Mouse (Mus musculus) heart, embryonic 11.5 days (tissue): ENCODE data around the gene Duox1. TPM values are rescaled to one million over a fixed set of nuclear protein-coding genes. Genes with fewer than 3 reads are reported as not detected.
A peak's percentile ranks its signal among the peaks of the same experiment; 100 is the strongest.

Experiments used
- ATAC-seq: fragments of 200-750 bp; cut with Nextera tagmentation; replicated peaks from 2 replicates; pipeline ENCODE4 v1.8.0; 2017; ENCODE audit warnings: moderate library complexity; ENCODE audit not compliant: insufficient number of reproducible peaks, low FRiP score, low TSS enrichment
- H3K27ac ChIP-seq: fragments of 300-500 bp; sonication (generic); 2 replicates; pipeline ENCODE4 v1.5.1; 2014; ENCODE audit warnings: mild to moderate bottlenecking, low read depth, low read length
- H3K27me3 ChIP-seq: fragments of 300-500 bp; sonication (generic); 2 replicates; pipeline ENCODE4 v1.6.1; 2014; ENCODE audit warnings: mild to moderate bottlenecking, low read length, mixed read lengths; ENCODE audit not compliant: control insufficient read depth, insufficient read depth
- H3K36me3 ChIP-seq: fragments of 300-500 bp; sonication (generic); 2 replicates; pipeline ENCODE4 v1.6.1; 2014; ENCODE audit warnings: mild to moderate bottlenecking, low read length, moderate library complexity, mixed read lengths; ENCODE audit not compliant: control insufficient read depth, insufficient read depth
- H3K4me1 ChIP-seq: fragments of 300-500 bp; sonication (generic); 2 replicates; pipeline ENCODE4 v1.6.1; 2014; ENCODE audit warnings: low read length; ENCODE audit not compliant: control insufficient read depth, insufficient read depth
- H3K4me2 ChIP-seq: fragments of 300-500 bp; sonication (generic); 2 replicates; pipeline ENCODE4 v1.6.1; 2014; ENCODE audit warnings: mild to moderate bottlenecking, moderate library complexity
- H3K4me3 ChIP-seq: fragments of 300-500 bp; sonication (generic); 2 replicates; pipeline ENCODE4 v1.5.1; 2014; ENCODE audit warnings: low read depth, low read length
- H3K9ac ChIP-seq: fragments of 300-500 bp; sonication (generic); 2 replicates; pipeline ENCODE4 v1.6.1; 2014; ENCODE audit warnings: mild to moderate bottlenecking, low read depth, low read length, moderate library complexity
- H3K9me3 ChIP-seq: fragments of 300-500 bp; sonication (generic); replicated peaks from 2 replicates; pipeline ENCODE4 v1.6.1; 2016; ENCODE audit warnings: low read length; ENCODE audit not compliant: control insufficient read depth
- WGBS: fragments of 180-500 bp; shearing (Covaris S2); extraction: QIAGEN DNeasy Blood & Tissue Kit; methylation state at CpG from one replicate; pipeline ENCODE4 v1.1.7; 2014; ENCODE audit not compliant: insufficient replicate concordance; 5-methylcytosine and 5-hydroxymethylcytosine counted together
- polyA plus RNA-seq: library from polyadenylated mRNA; unstranded; fragments of >200 nt; fragmentation: Nextera tagmentation; extraction: Ambion mirVana; gene quantifications from 2 replicates; pipeline ENCODE4 v1.2.1, GENCODE M21; 2014

Duox1 gene
- polyA plus RNA-seq, 1 experiment from 2014 or later, result not detected

- no peak overlapping the region for H3K9ac ChIP-seq
- H3K4me3 ChIP-seq, result no peak overlapping the region
- H3K27me3 ChIP-seq, result 0 out of 2 replicates have a peak, but pooled peaks cover 3% of the 10 kb centered on the region
- H3K27ac ChIP-seq, result no peak overlapping the region
- peaks cover 16% of the 10 kb centered on the region for H3K4me1 ChIP-seq
- no peak overlapping the region for H3K4me2 ChIP-seq
- no peaks in the 10 kb centered on the region for H3K9me3 ChIP-seq
- 83% methylated on average over 3 of the region's 3 CpGs for WGBS
- ATAC-seq, result no peak
- H3K36me3 ChIP-seq, result no peaks in the 10 kb centered on the region
Observed at GRCm38 (mm10) chr2:122347257-122347656, 31.8 kb downstream of the Duox1 start.

DNA sequence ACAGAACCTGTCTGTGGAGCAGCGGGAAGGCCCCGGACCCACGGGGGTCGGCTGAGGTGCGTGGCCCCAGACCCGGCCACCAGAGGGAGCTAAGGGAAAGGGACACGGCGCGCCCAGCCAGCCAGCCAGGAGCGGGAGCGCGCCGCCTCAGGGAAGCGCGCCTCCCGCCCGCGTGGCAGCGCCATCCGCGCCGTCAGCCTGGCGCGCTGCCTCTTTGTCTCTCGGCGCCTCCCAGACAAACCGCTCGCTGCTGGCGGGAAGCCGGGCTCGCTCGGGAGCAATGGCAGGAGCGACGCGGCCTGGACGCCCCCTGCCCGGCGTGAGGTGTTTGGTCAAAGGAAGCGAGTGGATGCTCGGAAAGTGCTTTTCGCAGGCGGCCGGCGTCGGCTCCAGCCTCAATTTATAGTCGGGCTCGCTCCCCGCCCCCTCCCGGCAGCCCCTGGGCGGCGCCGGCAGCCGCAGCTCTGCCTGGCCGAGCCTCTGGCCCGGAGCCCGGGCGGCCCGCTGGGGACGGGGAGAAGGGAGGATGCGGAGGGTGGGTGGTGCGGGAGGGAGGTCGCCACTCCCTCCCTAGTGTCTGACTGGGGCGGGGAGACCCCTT, 33.2 kb downstream of the Duox1 start:
- H3K4me2 ChIP-seq, result peak overlapping the region; percentile 86
- no peaks in the 10 kb centered on the region for H3K36me3 ChIP-seq
- peak overlapping the region; percentile 84 for H3K9ac ChIP-seq
- H3K27me3 ChIP-seq, result 0 out of 2 replicates have a peak, but pooled peaks cover 3% of the 10 kb centered on the region
- peak; percentile 87 for ATAC-seq
- H3K4me1 ChIP-seq, result peaks cover 18% of the 10 kb centered on the region
- H3K27ac ChIP-seq, result peak overlapping the region; percentile 95
- peak overlapping the region; percentile 64 for H3K4me3 ChIP-seq
- no peaks in the 10 kb centered on the region for H3K9me3 ChIP-seq
- under 1% methylated on average over 58 of the region's 63 CpGs for WGBS

GRCm38 (mm10) chr2:122349136-122349785, 33.8 kb downstream of the Duox1 start:
- Histone ChIP-seq H3K36me3 (no peaks in the 10 kb centered on the region), H3K9ac (peak overlapping the region; percentile 84), H3K27me3 (0 out of 2 replicates have a peak, but pooled peaks cover under 1% of the 10 kb centered on the region), H3K9me3 (no peaks in the 10 kb centered on the region), H3K27ac (peak overlapping the region; percentile 95), H3K4me3 (peak overlapping the region; percentile 64), H3K4me1 (peaks cover 23% of the 10 kb centered on the region), H3K4me2 (peak overlapping the region; percentile 86)
- ATAC-seq, result peak; percentile 43
- 7% methylated on average over 14 of the region's 14 CpGs for WGBS

- no peak overlapping the region for H3K9ac ChIP-seq
- no peak overlapping the region for H3K4me3 ChIP-seq
- H3K27ac ChIP-seq, result no peak overlapping the region
- no peaks in the 10 kb centered on the region for H3K9me3 ChIP-seq
- no peaks in the 10 kb centered on the region for H3K27me3 ChIP-seq
- no peak overlapping the region for H3K4me2 ChIP-seq
- WGBS, result 74% methylated on average over 5 of the region's 5 CpGs
- ATAC-seq, result no peak
- peaks cover 23% of the 10 kb centered on the region for H3K4me1 ChIP-seq
- H3K36me3 ChIP-seq, result no peaks in the 10 kb centered on the region
Observed at GRCm38 (mm10) chr2:122351156-122351930, 35.9 kb downstream of the Duox1 start.

DNA sequence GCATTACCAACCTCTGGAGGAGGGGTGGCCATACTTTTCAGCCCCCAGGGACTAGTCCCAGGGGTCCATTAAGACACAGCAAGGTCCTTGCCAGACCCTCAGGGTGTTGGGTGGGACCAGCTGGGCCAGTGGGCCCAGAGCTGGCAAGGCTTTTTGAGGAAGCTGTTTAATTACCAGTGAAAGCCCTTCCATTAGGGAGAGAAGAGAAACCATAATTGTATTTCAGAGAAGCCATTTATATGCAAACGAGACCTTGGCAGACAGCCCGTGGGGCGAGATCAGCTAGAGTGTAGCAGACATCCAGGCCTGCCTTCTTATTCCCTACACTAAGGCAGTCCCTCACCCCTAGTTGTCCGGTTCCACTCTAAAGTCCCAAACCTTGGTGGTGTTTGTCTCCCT, 36.5 kb downstream of the Duox1 start:
- Histone ChIP-seq H3K9ac (no peak overlapping the region), H3K4me3 (no peak overlapping the region), H3K4me1 (peaks cover 23% of the 10 kb centered on the region), H3K27me3 (no peaks in the 10 kb centered on the region), H3K9me3 (no peaks in the 10 kb centered on the region), H3K27ac (no peak overlapping the region), H3K36me3 (no peaks in the 10 kb centered on the region), H3K4me2 (no peak overlapping the region)
- no peak for ATAC-seq
- 78% methylated on average over 4 of the region's 4 CpGs for WGBS

GRCm38 (mm10) chr2:122352992-122353391, 37.5 kb downstream of the Duox1 start:
- Histone ChIP-seq H3K4me1 (peaks cover 21% of the 10 kb centered on the region), H3K9ac (no peak overlapping the region), H3K4me2 (no peak overlapping the region), H3K27ac (no peak overlapping the region), H3K4me3 (no peak overlapping the region), H3K27me3 (no peaks in the 10 kb centered on the region), H3K9me3 (no peaks in the 10 kb centered on the region), H3K36me3 (no peaks in the 10 kb centered on the region)
- 57% methylated on average over 6 of the region's 6 CpGs for WGBS
- no peak for ATAC-seq

GRCm38 (mm10) chr2:122353765-122354164, 38.3 kb downstream of the Duox1 start:
- no peak overlapping the region for H3K4me2 ChIP-seq
- no peak overlapping the region for H3K27ac ChIP-seq
- ATAC-seq, result no peak
- no peaks in the 10 kb centered on the region for H3K27me3 ChIP-seq
- H3K4me1 ChIP-seq, result peaks cover 18% of the 10 kb centered on the region
- no peaks in the 10 kb centered on the region for H3K36me3 ChIP-seq
- WGBS, result 73% methylated on average over 8 of the region's 8 CpGs
- no peak overlapping the region for H3K4me3 ChIP-seq
- no peaks in the 10 kb centered on the region for H3K9me3 ChIP-seq
- no peak overlapping the region for H3K9ac ChIP-seq

DNA sequence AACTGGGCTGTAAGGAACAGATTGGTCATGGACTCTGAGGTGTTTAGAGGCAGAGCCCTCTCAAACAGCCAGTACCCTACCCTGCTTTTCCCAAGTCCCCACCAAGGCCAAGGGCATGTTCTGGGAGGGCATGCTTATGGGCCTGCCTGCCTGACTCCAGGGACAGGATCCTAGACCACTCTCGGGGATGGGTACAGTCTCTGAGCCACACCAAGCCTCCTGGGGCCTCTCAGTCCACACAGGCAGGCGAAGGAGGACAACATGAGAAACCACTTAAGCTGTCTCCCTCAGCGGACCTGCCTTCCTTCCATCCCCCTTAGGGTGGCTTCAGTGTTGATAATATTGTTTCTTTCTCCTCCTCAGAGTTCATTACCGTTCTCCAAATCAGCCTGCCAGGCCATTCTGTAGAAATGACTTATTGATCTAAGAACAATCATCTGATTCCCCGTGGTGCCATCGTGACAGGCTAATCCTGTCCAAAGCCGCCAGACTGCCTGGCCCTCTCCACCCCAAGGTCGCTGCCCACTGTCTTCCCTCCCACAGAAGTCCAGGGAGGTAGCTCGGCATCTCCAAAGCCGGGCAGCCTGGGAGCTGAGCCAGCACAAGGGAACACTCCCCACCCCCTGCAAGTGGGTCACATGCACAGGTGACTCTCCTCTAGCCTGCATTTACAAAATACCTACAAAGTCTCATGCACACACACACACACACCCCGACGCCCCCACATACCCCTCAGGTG, 38.9 kb downstream of the Duox1 start:
- Histone ChIP-seq H3K27me3 (no peaks in the 10 kb centered on the region), H3K9ac (no peak overlapping the region), H3K27ac (no peak overlapping the region), H3K36me3 (no peaks in the 10 kb centered on the region), H3K4me1 (peaks cover 14% of the 10 kb centered on the region), H3K9me3 (no peaks in the 10 kb centered on the region), H3K4me2 (no peak overlapping the region), H3K4me3 (no peak overlapping the region)
- 66% methylated on average over 12 of the region's 12 CpGs for WGBS
- ATAC-seq, result no peak
